Mouse (Mus musculus) embryonic facial prominence, embryonic 11.5 days (tissue): ENCODE measurements at regions not wholly inside any gene's neighbourhood (a gene's known extent, or its start where the extent isn't known, plus 50 kb on each side); places are given as distances from the start of the nearest gene placed in this dataset.

Experiments
- ATAC-seq: fragments of 200-750 bp; cut with Nextera tagmentation; replicated peaks from 2 replicates; pipeline ENCODE4 v1.8.0; 2017; ENCODE audit warnings: low read depth; ENCODE audit not compliant: insufficient number of reproducible peaks, low FRiP score, low TSS enrichment
- DNase-seq: peaks from one replicate; pipeline ENCODE4 v3.0.0-alpha.2; 2015; ENCODE audit warnings: low spot score
- H3K27ac ChIP-seq: fragments of 300-500 bp; sonication (generic); replicated peaks from 2 replicates; pipeline ENCODE4 v1.5.1; 2014; ENCODE audit warnings: mild to moderate bottlenecking, low read depth, low read length, control low read depth
- H3K27me3 ChIP-seq: fragments of 300-500 bp; sonication (generic); 2 replicates; pipeline ENCODE4 v1.6.1; 2014; ENCODE audit warnings: mild to moderate bottlenecking, low read length, moderate library complexity, mixed read lengths; ENCODE audit not compliant: control insufficient read depth, insufficient read depth
- H3K36me3 ChIP-seq: fragments of 300-500 bp; sonication (generic); replicated peaks from 2 replicates; pipeline ENCODE4 v1.6.1; 2014; ENCODE audit warnings: low read depth, mild to moderate bottlenecking, low read length, moderate library complexity, mixed read lengths; ENCODE audit not compliant: control insufficient read depth, insufficient read depth
- H3K4me1 ChIP-seq: fragments of 300-500 bp; sonication (generic); 2 replicates; pipeline ENCODE4 v1.6.1; 2014; ENCODE audit warnings: low read length, mixed read lengths; ENCODE audit not compliant: control insufficient read depth, insufficient read depth
- H3K4me2 ChIP-seq: fragments of 300-500 bp; sonication (generic); 2 replicates; pipeline ENCODE4 v1.6.1; 2014; ENCODE audit warnings: low read depth, mild to moderate bottlenecking, control low read depth, low read length, moderate library complexity
- H3K4me3 ChIP-seq: fragments of 300-500 bp; sonication (generic); 2 replicates; pipeline ENCODE4 v1.5.1; 2014; ENCODE audit warnings: low read depth, low read length, control low read depth
- H3K9ac ChIP-seq: fragments of 300-500 bp; sonication (generic); replicated peaks from 2 replicates; pipeline ENCODE4 v1.6.1; 2014; ENCODE audit warnings: mild to moderate bottlenecking, control low read depth, low read length
- H3K9me3 ChIP-seq: fragments of 300-500 bp; sonication (generic); replicated peaks from 2 replicates; pipeline ENCODE4 v1.6.1; 2016; ENCODE audit warnings: mild to moderate bottlenecking, low read length, inconsistent platforms, mixed read lengths; ENCODE audit not compliant: control insufficient read depth
- WGBS: fragments of 180-500 bp; shearing (Covaris S2); extraction: QIAGEN DNeasy Blood & Tissue Kit; methylation state at CpG from one replicate; pipeline ENCODE4 v1.1.7; 2014; 5-methylcytosine and 5-hydroxymethylcytosine counted together

DNA sequence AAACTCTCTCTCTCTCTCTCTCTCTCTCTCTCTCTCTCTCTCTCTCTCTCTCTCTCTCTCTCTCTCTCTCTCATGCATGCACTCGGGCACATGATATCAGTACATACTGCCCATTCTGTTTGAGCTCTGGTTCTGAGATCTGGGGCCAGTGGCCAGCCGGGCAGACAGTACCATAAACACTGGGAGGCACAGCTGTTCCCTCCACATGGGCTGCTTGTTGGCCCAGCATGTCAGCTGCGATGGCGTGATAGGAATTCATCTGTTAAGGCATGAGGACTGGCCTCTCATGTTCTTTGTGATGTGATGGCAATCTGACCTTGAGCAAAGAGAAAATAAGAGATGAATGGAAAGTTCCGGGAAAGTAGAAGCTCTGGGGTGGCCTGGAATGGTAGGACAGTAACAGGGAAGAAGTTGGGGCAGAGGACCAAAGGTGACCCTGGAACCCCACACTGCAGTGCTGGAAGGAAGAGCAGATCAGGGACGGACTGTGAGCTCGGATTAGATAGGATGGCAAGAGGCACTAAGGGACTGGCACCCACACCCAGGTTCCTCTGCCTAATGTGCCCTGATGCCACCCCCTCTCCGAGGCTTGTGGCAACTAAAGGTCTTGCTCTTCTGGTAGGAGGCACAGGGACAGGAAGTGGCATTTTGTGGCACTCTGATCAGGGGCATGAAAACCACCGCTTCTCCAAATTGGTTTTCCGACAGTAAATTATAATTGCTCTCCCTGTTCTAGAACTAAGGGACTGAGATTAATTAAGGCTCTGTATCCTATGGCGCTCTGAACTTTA is 186.4 kb upstream of the Zmiz1 start:
- DNase-seq (no peak), ATAC-seq (no peak)
- Histone ChIP-seq H3K27me3 (no peaks in the 10 kb centered on the region), H3K4me2 (no peak overlapping the region), H3K4me3 (no peak overlapping the region), H3K4me1 (peaks cover 2% of the 10 kb centered on the region; the same call in 1 of the 2 replicates), H3K9me3 (no peaks in the 10 kb centered on the region), H3K27ac (no peak overlapping the region), H3K9ac (no peak overlapping the region), H3K36me3 (no peaks in the 10 kb centered on the region)
- 80% methylated on average over 11 of the region's 11 CpGs for WGBS

DNA sequence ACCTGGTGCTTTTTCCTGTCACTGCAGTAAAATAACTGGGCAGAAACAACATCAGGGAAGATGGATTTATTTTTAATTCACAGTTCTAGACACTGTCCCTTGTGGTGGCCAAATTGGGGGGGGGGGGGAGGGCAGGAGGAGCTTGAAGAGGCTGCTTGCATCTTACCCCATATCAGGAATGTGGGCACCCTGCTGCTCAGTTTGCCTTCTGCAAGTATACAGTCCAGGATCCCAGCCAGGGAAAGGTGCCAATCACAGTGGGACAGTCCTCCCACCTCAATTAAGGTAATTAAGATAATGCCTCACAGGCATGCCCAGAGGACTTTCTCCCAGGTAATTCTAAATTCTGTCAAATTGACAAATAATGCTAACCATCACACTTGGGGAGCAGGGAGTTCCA is 179.2 kb upstream of the Zmiz1 start:
- H3K4me3 ChIP-seq = no peak overlapping the region
- no peaks in the 10 kb centered on the region for H3K27me3 ChIP-seq
- H3K9me3 ChIP-seq = no peaks in the 10 kb centered on the region
- DNase-seq = no peak
- no peaks in the 10 kb centered on the region for H3K4me1 ChIP-seq
- no peak overlapping the region for H3K27ac ChIP-seq
- no peak overlapping the region for H3K4me2 ChIP-seq
- no peaks in the 10 kb centered on the region for H3K36me3 ChIP-seq
- ATAC-seq = no peak
- H3K9ac ChIP-seq = no peak overlapping the region

DNA sequence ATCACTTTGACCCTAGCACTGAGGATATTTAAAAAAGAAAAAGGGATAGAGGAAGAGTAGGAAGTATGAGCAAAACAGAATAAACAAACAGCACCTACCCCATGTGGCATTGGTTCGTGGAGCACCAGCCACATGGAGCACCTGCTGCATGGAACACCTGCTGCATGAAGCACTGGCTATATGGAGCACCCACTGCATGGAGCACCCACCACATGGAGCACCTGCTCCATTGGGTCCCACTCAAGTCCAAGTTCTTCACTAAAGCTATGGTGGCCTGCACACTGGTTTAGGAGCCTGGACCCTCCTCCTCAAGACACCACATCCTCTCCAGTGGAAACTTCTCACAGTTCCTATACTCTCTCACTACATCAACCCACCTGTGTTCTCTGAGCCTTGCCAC is 166.4 kb upstream of the Zmiz1 start:
- no peak for DNase-seq
- Histone ChIP-seq H3K36me3 (no peaks in the 10 kb centered on the region), H3K4me1 (no peaks in the 10 kb centered on the region), H3K9ac (no peak overlapping the region), H3K27me3 (no peaks in the 10 kb centered on the region), H3K27ac (no peak overlapping the region), H3K4me2 (no peak overlapping the region), H3K9me3 (no peaks in the 10 kb centered on the region), H3K4me3 (no peak overlapping the region)
- ATAC-seq = no peak
- WGBS = 84% methylated on average over 1 of the region's 1 CpGs

DNA sequence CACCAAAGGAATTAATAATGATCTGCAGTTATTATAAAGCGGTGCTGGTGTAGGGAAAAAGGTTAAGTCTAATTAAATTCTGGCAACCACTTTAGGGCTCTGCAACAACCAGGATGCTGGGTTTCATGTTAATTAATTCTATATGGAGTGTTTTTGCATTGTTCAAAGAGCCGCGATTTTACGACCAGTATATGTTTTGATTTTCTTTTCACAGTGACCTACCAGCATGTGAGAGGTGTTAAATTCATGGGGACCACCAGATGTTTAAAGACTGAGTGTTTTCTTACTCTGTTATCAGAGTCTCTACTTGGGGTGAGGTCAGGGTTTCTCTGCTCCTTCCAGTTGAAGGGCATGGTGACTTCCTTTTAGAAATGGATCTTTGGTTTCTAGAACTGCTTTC is 164.8 kb upstream of the Zmiz1 start:
- no peak overlapping the region for H3K9ac ChIP-seq
- H3K4me3 ChIP-seq = no peak overlapping the region
- no peaks in the 10 kb centered on the region for H3K9me3 ChIP-seq
- ATAC-seq (no peak), DNase-seq (no peak)
- H3K27me3 ChIP-seq = no peaks in the 10 kb centered on the region
- H3K4me1 ChIP-seq = no peaks in the 10 kb centered on the region
- H3K4me2 ChIP-seq = no peak overlapping the region
- 67% methylated on average over 4 of the region's 4 CpGs for WGBS
- H3K27ac ChIP-seq = no peak overlapping the region
- H3K36me3 ChIP-seq = no peaks in the 10 kb centered on the region

DNA sequence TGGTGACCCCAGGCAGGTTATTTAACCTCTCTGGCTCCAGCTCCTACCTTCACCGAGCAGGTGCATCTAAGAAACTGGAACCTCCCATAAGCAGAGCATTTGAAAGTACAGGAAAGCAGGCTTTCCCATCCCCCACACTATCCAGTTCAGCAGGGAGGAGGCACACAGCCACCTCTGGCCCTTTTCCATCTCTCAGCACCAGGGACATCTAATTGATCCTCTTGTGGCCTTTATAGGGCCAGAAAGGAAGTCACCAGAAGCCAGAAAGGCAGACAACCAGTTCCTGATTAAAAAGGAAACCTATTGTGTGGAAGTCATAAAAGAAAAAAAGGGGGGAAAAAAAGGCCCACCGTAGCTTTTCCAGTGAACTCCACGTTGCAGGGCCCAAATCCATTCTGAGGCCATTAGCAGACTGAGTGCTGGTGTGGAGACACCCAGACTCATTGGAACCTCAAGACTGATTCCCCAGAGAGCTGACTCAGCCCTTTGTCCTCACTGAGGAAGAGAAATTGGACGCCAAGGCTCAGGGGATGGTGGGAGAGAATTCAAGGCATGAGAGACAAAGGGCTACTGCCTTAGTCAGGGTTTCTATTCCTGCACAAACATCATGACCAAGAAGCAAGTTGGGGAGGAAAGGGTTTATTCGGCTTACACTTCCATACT is 163.2 kb upstream of the Zmiz1 start:
- H3K4me2 ChIP-seq = no peak overlapping the region
- no peaks in the 10 kb centered on the region for H3K36me3 ChIP-seq
- ATAC-seq = no peak
- no peak overlapping the region for H3K9ac ChIP-seq
- no peak for DNase-seq
- no peak overlapping the region for H3K27ac ChIP-seq
- 55% methylated on average over 4 of the region's 5 CpGs for WGBS
- H3K4me1 ChIP-seq = no peaks in the 10 kb centered on the region
- no peaks in the 10 kb centered on the region for H3K27me3 ChIP-seq
- H3K4me3 ChIP-seq = no peak overlapping the region
- H3K9me3 ChIP-seq = no peaks in the 10 kb centered on the region

DNA sequence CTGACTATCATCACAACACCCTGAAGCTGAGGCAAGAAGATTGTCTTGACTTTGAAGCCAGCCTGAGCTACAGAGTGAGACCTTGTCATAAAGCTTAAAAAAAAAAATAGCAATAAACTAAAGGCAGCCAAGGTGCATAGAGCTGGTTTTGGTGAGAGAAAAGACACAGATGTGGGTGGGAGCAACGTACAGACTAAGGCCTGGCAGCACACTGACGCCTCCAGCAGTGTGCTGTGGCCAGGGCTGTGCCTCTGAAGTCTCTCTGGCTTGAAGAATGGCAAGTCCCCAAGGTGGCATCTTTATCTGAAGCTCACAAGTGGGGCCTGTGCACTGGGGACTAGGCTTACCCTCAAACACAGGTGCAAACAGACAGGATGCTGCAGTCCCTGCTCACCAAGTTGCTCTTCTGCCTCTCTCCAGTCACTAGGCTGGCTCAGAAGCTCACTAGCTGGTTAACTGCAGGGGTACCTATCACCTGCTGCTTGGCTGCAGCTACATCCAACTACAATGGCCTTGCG is 159.3 kb upstream of the Zmiz1 start:
- H3K27me3 ChIP-seq = no peaks in the 10 kb centered on the region
- no peaks in the 10 kb centered on the region for H3K36me3 ChIP-seq
- H3K4me2 ChIP-seq = no peak overlapping the region
- ATAC-seq (no peak), DNase-seq (no peak)
- H3K4me1 ChIP-seq = peaks cover 3% of the 10 kb centered on the region; the same call in 1 of the 2 replicates
- no peak overlapping the region for H3K27ac ChIP-seq
- no peak overlapping the region for H3K4me3 ChIP-seq
- no peaks in the 10 kb centered on the region for H3K9me3 ChIP-seq
- WGBS = 77% methylated on average over 3 of the region's 3 CpGs
- H3K9ac ChIP-seq = no peak overlapping the region

DNA sequence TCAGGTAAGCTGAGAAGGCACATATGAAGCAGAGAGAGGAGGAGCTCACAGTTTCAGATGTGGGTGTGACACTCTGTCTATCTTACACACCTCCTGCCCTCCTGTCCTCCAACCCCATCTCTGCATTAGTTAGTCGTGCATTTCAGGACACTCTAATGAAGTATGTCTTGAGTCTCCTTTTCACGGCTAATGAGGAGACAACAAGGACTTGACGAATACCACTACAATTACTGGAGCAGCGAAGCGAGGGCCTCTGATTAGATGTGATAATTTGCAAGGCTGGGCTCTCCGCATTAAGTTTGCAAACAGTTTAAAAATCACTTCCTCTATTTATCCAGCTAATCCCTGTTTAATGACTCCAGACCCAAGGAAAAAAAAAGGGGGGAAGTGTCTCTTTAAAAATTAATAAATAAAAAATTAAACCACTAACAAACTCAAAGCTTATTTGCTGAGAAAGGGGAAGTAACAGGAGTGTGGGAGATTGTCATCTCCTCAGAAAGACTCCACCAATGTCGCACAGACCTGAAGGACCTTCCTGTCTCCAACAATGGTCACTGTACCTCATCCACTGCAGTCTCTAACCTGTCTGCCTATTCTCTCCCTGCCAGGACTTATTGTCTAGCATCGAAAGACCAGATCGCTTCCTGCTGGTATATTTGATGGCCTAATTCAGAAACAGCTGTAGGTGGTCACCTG is 157.5 kb upstream of the Zmiz1 start:
- 46% methylated on average over 9 of the region's 9 CpGs for WGBS
- H3K9ac ChIP-seq = no peak overlapping the region
- H3K4me1 ChIP-seq = peaks cover 3% of the 10 kb centered on the region
- no peaks in the 10 kb centered on the region for H3K9me3 ChIP-seq
- H3K27me3 ChIP-seq = no peaks in the 10 kb centered on the region
- H3K36me3 ChIP-seq = no peaks in the 10 kb centered on the region
- ATAC-seq = no peak
- no peak for DNase-seq
- H3K4me3 ChIP-seq = no peak overlapping the region
- H3K27ac ChIP-seq = no peak overlapping the region
- no peak overlapping the region for H3K4me2 ChIP-seq

DNA sequence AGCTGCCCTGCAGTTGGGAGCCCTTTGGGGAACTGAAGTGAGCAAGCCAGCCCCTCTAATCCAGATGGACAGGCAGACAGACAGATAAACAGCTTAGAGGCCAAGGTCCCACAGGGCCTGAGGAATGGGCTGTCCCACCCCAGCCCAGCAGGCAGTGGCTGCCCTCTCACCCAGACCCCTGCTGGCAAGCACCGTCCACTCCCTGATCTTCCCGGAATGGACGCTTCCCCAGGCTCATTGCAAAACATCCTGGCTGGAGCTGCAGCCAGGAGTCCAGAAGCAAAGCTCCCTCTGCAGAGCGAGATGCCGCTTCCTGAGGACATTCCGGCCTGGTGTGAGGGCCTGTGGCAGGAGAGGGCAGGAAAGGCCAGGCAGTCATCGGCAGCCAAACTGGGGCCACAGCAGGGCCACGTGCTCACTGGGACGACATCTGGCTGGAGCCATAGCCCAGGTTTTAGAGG is 154.6 kb upstream of the Zmiz1 start:
- ATAC-seq (no peak), DNase-seq (peak; percentile 43)
- no peaks in the 10 kb centered on the region for H3K36me3 ChIP-seq
- H3K4me2 ChIP-seq = no peak overlapping the region
- H3K4me3 ChIP-seq = no peak overlapping the region
- WGBS = 10% methylated on average over 9 of the region's 9 CpGs
- H3K27me3 ChIP-seq = no peaks in the 10 kb centered on the region
- peaks cover 3% of the 10 kb centered on the region for H3K4me1 ChIP-seq
- no peaks in the 10 kb centered on the region for H3K9me3 ChIP-seq
- peak overlapping the region; percentile 9; the same call in 1 of the 2 replicates for H3K27ac ChIP-seq
- peak overlapping the region; percentile 43 for H3K9ac ChIP-seq
